Mouse (Mus musculus): ENCODE data around the gene Acta2. TPM values are rescaled to one million over a fixed set of nuclear protein-coding genes. Genes with fewer than 3 reads are reported as not detected.

Gene Acta2
- polyA plus RNA-seq, 1 experiment, result 88.2 TPM

DNA sequence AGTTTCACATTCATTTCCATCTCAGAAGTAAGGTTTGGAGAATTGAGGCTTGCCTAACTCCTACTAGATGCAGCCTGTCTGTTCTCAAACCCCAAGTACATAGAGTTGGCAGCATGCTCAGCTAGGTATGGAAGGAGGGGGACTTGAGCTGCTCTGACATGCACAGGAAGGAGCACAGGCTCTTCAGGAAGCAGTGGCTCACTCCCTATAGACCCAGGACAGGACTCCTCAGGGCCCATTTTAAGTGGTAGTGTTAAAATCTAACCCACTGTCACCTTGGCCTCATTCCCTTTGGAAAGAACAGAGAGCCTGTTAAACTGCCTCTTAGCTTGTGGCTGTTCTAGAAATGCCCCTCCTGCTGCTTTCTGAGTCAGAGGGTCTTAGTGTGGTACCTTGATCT is 12.5 kb downstream of the Acta2 start:
- no peaks in the 10 kb centered on the region for H3K27me3 ChIP-seq (replicated peaks; ENCODE audit: control insufficient read depth, insufficient read depth, low read length)
- no peak overlapping the region for H3K27ac ChIP-seq (ENCODE audit: insufficient read depth, low read depth, low read length)
- no peak for DNase-seq
- H3K4me3 ChIP-seq (ENCODE audit: insufficient read depth, low read depth, low read length), result no peak overlapping the region
- no peaks in the 10 kb centered on the region for H3K36me3 ChIP-seq (ENCODE audit: control insufficient read depth, insufficient read depth, low read length)
- TF ChIP-seq CTCF (conservative IDR thresholded peaks at IDR 0.05; ENCODE audit: insufficient read depth, insufficient read length, low read depth, low read length), result no peak
- no peak for TF ChIP-seq POLR2A (IDR thresholded peaks at IDR 0.05; ENCODE audit: low read depth, low read length)
- no peaks in the 10 kb centered on the region for H3K4me1 ChIP-seq (ENCODE audit: control insufficient read depth, insufficient read depth, low read length)

GRCm38 (mm10) chr19:34241247-34241915 is 14.0 kb downstream of the Acta2 start:
- H3K27me3 ChIP-seq (replicated peaks; ENCODE audit: control insufficient read depth, insufficient read depth, low read length), result no peaks in the 10 kb centered on the region
- no peak overlapping the region for H3K27ac ChIP-seq (ENCODE audit: insufficient read depth, low read depth, low read length)
- no peaks in the 10 kb centered on the region for H3K4me1 ChIP-seq (ENCODE audit: control insufficient read depth, insufficient read depth, low read length)
- 63% methylated on average over 15 of the region's 15 CpGs for WGBS
- peak; percentile 59 for DNase-seq
- TF ChIP-seq POLR2A (IDR thresholded peaks at IDR 0.05; ENCODE audit: low read depth, low read length) (no peak), CTCF (conservative IDR thresholded peaks at IDR 0.05; ENCODE audit: insufficient read depth, insufficient read length, low read depth, low read length) (peak; percentile 30; the same call in 1 of the 2 replicates)
- H3K36me3 ChIP-seq (ENCODE audit: control insufficient read depth, insufficient read depth, low read length), result no peaks in the 10 kb centered on the region
- no peak overlapping the region for H3K4me3 ChIP-seq (ENCODE audit: insufficient read depth, low read depth, low read length)

DNA sequence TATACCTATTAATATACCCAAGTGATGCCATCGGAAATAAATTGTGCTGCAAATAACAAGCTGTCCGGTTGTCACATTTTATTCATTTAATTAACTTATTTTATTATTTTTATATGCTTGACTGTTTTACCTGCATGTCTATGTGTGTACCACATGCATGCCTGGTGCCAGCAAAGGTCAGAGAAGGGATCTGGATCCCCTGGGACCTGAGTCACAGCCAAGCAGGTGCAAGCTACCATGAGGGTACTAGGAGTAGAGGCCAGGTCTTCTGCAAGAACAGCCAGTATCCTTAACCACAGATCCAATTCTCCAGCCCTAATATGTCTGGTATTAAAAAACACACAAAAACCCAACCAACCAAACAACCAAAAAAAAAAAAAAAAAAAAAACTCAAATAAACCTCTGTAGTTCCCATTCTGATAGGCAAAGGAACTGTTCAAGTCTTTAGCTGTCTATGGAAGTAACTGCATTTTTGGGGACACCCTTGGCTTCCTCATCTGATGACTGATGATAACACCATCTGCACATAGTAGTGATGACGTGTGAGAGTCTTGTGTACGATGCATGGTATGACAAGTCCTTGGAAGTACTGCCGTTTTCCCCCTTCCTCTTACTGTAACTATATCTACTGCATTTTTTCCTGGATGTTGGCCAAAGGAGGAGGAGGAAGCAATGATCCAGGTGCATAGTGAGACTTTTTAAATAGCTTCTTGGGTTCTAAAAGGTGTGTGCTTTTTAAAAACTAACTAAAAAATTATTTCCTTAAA is 14.9 kb downstream of the Acta2 start:
- TF ChIP-seq CTCF (conservative IDR thresholded peaks at IDR 0.05; ENCODE audit: insufficient read depth, insufficient read length, low read depth, low read length), result no peak
- TF ChIP-seq POLR2A (IDR thresholded peaks at IDR 0.05; ENCODE audit: low read depth, low read length), result no peak
- no peak overlapping the region for H3K27ac ChIP-seq (ENCODE audit: insufficient read depth, low read depth, low read length)
- no peaks in the 10 kb centered on the region for H3K4me1 ChIP-seq (ENCODE audit: control insufficient read depth, insufficient read depth, low read length)
- H3K36me3 ChIP-seq (ENCODE audit: control insufficient read depth, insufficient read depth, low read length), result no peaks in the 10 kb centered on the region
- DNase-seq, result no peak
- no peak overlapping the region for H3K4me3 ChIP-seq (ENCODE audit: insufficient read depth, low read depth, low read length)
- 86% methylated on average over 5 of the region's 5 CpGs for WGBS
- H3K27me3 ChIP-seq (replicated peaks; ENCODE audit: control insufficient read depth, insufficient read depth, low read length), result no peaks in the 10 kb centered on the region

GRCm38 (mm10) chr19:34237746-34238145 is 17.6 kb downstream of the Acta2 start:
- WGBS, result 97% methylated on average over 2 of the region's 2 CpGs
- Histone ChIP-seq H3K4me1 (ENCODE audit: control insufficient read depth, insufficient read depth, low read length) (no peaks in the 10 kb centered on the region), H3K27me3 (replicated peaks; ENCODE audit: control insufficient read depth, insufficient read depth, low read length) (no peaks in the 10 kb centered on the region), H3K27ac (ENCODE audit: insufficient read depth, low read depth, low read length) (no peak overlapping the region), H3K4me3 (ENCODE audit: insufficient read depth, low read depth, low read length) (no peak overlapping the region), H3K36me3 (ENCODE audit: control insufficient read depth, insufficient read depth, low read length) (no peaks in the 10 kb centered on the region)
- DNase-seq, result no peak
- no peak for TF ChIP-seq POLR2A (IDR thresholded peaks at IDR 0.05; ENCODE audit: low read depth, low read length)
- TF ChIP-seq CTCF (conservative IDR thresholded peaks at IDR 0.05; ENCODE audit: insufficient read depth, insufficient read length, low read depth, low read length), result no peak

DNA sequence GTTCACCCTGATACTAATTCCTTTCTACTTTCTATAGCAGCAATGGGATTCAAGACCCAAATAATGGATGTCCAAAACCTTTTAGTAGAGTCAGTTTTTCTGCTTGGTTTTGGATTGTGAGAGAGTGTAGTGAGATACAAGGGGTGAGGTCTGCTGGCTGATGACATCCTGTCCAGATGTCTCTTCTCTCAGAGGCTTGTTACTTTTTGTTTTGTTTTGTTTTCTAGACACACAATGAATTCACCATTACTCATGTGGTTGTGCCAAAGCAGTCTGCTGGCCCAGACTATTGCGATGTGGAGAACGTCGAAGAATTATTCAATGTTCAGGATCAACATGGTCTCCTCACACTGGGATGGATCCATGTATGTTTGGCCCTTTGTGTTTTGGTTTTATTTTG is 19.3 kb downstream of the Acta2 start:
- H3K4me3 ChIP-seq (ENCODE audit: insufficient read depth, low read depth, low read length), result no peak overlapping the region
- no peaks in the 10 kb centered on the region for H3K36me3 ChIP-seq (ENCODE audit: control insufficient read depth, insufficient read depth, low read length)
- no peak for DNase-seq
- TF ChIP-seq POLR2A (IDR thresholded peaks at IDR 0.05; ENCODE audit: low read depth, low read length) (no peak), CTCF (conservative IDR thresholded peaks at IDR 0.05; ENCODE audit: insufficient read depth, insufficient read length, low read depth, low read length) (no peak)
- H3K27ac ChIP-seq (ENCODE audit: insufficient read depth, low read depth, low read length), result no peak overlapping the region
- no peaks in the 10 kb centered on the region for H3K27me3 ChIP-seq (replicated peaks; ENCODE audit: control insufficient read depth, insufficient read depth, low read length)
- 84% methylated on average over 3 of the region's 3 CpGs for WGBS
- no peaks in the 10 kb centered on the region for H3K4me1 ChIP-seq (ENCODE audit: control insufficient read depth, insufficient read depth, low read length)

GRCm38 (mm10) chr19:34233944-34234343 is 21.4 kb downstream of the Acta2 start:
- Histone ChIP-seq H3K27me3 (replicated peaks; ENCODE audit: control insufficient read depth, insufficient read depth, low read length) (no peaks in the 10 kb centered on the region), H3K4me1 (ENCODE audit: control insufficient read depth, insufficient read depth, low read length) (no peaks in the 10 kb centered on the region), H3K4me3 (ENCODE audit: insufficient read depth, low read depth, low read length) (no peak overlapping the region), H3K36me3 (ENCODE audit: control insufficient read depth, insufficient read depth, low read length) (no peaks in the 10 kb centered on the region), H3K27ac (ENCODE audit: insufficient read depth, low read depth, low read length) (no peak overlapping the region)
- TF ChIP-seq CTCF (conservative IDR thresholded peaks at IDR 0.05; ENCODE audit: insufficient read depth, insufficient read length, low read depth, low read length) (no peak), POLR2A (IDR thresholded peaks at IDR 0.05; ENCODE audit: low read depth, low read length) (no peak)
- WGBS, result 53% methylated on average over 14 of the region's 14 CpGs
- DNase-seq, result peak; percentile 81

DNA sequence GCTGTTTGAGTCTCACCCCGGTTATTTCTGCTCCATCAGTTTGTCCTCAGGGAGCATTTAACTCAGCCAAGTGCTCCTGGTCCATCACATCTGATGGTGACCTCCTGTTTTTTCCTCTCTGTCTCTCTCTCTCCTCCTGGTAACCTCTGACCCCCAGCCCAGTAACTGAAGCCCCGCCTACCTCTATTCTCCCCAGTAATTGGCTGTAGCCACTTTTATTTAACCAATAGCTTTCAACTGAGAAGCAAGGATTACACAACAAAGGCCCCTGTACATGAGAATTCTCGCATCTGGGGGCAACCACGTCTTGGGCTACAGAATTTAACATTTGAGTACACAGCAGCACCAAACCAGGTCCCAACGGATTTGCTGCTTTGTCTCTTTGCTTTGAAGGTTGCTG is 23.1 kb downstream of the Acta2 start:
- WGBS, result 78% methylated on average over 5 of the region's 5 CpGs
- no peak overlapping the region for H3K27ac ChIP-seq (ENCODE audit: insufficient read depth, low read depth, low read length)
- DNase-seq, result no peak
- no peaks in the 10 kb centered on the region for H3K27me3 ChIP-seq (replicated peaks; ENCODE audit: control insufficient read depth, insufficient read depth, low read length)
- TF ChIP-seq POLR2A (IDR thresholded peaks at IDR 0.05; ENCODE audit: low read depth, low read length) (no peak), CTCF (conservative IDR thresholded peaks at IDR 0.05; ENCODE audit: insufficient read depth, insufficient read length, low read depth, low read length) (no peak)
- no peaks in the 10 kb centered on the region for H3K4me1 ChIP-seq (ENCODE audit: control insufficient read depth, insufficient read depth, low read length)
- H3K4me3 ChIP-seq (ENCODE audit: insufficient read depth, low read depth, low read length), result no peak overlapping the region
- no peaks in the 10 kb centered on the region for H3K36me3 ChIP-seq (ENCODE audit: control insufficient read depth, insufficient read depth, low read length)

All from kidney, adult 2 months (tissue).